Mouse (Mus musculus) stomach, postnatal 0 days (tissue): Measurements from ENCODE around the gene Adam10.

Source experiments
- CTCF ChIP-seq: IDR thresholded peaks from 2 replicates; pipeline ENCODE4 v1.5.1; 2016; ENCODE audit warnings: antibody characterized with exemption, low read depth, mild to moderate bottlenecking, moderate library complexity
- EP300 ChIP-seq: optimal IDR thresholded peaks from 2 replicates; pipeline ENCODE3; 2016; ENCODE audit warnings: antibody characterized with exemption

GRCm38 (mm10) chr9:70666811-70667210, 12.0 kb upstream of the Adam10 start:
- TF ChIP-seq CTCF (no peak), EP300 (no peak)
